Mouse (Mus musculus) neutrophil, adult 5-6 weeks (primary cell): ENCODE data around the gene Rcc2. TPM values are rescaled to one million over a fixed set of nuclear protein-coding genes. Genes with fewer than 3 reads are reported as not detected.
A peak's percentile ranks its signal among the peaks of the same experiment; 100 is the strongest.

Source experiments
- ATAC-seq: fragments of 151-379, 151-347 bp; 2 replicates; pipeline ENCODE4 v1.8.0; 2017; ENCODE audit warnings: mild to moderate bottlenecking, moderate TSS enrichment; ENCODE audit not compliant: insufficient number of reproducible peaks, poor library complexity, low FRiP score, severe bottlenecking; ENCODE audit errors: extremely low read depth
- total RNA-seq: library from RNA; stranded (forward); fragments of 200-1000 nt; gene quantifications from 2 replicates; pipeline ENCODE4 v1.2.3, GENCODE M21; 2017

Rcc2 gene
- total RNA-seq, 1 experiment from 2014 or later: 63.5 TPM

GRCm38 (mm10) chr4:140683608-140684007, 16.7 kb upstream of the Rcc2 start:
- no peak for ATAC-seq

DNA sequence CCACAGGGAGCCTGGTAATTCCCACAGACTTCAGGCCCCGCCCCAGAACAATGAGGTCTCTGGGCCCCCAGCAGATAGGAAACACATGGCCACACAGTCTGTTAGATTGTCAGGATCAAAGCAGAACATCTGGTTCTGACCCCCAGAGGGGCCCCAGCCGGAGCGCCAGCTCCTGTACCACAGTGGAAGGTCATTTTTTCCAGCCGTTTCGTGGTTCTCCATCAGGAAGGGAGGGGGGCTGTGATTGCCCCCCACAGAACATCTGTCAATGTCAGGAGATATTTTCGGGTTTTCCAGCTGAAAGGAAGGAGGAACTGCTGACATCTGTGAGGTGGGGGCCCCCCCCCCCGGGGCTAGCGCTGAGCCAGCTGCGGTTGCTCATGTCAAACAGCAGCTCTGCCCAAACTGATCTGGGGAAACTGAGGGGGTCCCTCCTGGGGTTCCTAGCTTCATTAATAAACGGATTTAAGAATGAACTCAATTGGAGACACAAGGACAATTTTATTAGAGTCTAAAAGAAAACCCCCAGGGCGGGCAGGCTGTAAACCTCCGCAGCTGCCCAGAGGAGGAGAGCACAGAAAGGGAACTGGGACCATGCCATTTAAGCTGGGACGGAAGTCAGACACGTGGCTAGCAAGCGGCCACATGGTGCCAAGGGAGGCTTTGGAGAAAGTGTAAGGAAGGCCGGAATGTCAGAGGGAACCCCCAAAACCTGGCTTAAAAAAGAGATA, 16.0 kb upstream of the Rcc2 start:
- ATAC-seq: 0 out of 2 replicates have a peak, but pooled peaks have one; percentile 20

DNA sequence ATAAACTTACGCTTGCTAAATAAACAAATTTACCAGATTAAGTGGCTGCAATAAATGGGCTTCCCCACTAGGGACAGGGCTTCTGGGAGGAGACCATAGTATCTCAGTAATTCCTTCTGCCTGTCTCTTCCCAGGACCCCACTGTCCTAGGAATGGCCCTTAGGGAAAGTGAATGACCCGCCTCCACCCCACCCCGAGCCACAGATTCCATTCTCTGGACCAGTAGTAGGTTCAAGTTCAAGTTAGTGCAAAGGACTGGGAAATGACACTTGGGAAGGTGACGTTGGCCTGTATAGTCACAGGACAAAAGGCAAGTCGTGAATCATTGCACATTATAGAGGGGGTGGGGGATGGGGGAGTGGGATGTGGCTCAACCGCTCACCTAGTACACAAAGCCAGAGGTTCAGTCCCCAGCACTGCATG, 15.4 kb upstream of the Rcc2 start:
- 0 out of 2 replicates have a peak, but pooled peaks have one; percentile 10 for ATAC-seq

DNA sequence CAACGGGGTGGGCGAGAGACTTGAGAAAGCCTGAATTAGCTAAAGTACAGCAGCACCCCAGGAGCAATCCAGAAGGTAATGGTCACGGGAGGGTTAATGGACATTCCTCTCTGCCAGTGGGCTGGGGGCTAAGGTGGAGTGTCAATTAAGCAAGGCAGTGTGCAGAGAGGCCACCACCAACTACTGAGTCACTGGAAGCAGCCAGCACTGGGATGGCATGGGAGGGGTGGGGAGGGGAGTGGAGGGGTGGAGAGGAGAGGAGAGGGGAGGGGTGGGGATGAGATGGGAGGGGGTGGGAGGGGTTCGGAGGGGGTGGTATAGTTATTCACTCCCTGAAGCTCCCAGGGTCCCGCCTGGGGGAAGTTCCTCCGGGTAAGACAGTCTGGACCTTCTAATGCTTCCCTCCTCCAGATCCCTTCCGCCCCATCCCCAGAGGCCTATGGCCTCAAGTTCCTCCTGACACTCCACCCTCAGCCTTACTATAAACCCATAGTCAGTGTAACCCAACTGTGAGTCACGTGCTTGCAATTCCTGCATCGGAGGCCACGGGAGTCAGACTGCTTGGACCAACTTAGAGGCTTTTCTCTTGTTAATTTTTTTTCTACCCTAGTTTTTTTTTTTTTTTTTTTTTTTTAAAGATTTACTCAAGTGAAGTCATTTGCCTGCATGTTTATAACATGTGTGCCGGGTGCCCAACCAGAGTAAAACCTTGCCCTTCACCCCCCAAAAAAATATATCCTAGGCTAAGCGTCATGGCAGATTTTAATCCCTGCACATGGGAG, 12.1 kb upstream of the Rcc2 start:
- no peak for ATAC-seq

GRCm38 (mm10) chr4:140688826-140689425, 11.4 kb upstream of the Rcc2 start:
- no peak for ATAC-seq

DNA sequence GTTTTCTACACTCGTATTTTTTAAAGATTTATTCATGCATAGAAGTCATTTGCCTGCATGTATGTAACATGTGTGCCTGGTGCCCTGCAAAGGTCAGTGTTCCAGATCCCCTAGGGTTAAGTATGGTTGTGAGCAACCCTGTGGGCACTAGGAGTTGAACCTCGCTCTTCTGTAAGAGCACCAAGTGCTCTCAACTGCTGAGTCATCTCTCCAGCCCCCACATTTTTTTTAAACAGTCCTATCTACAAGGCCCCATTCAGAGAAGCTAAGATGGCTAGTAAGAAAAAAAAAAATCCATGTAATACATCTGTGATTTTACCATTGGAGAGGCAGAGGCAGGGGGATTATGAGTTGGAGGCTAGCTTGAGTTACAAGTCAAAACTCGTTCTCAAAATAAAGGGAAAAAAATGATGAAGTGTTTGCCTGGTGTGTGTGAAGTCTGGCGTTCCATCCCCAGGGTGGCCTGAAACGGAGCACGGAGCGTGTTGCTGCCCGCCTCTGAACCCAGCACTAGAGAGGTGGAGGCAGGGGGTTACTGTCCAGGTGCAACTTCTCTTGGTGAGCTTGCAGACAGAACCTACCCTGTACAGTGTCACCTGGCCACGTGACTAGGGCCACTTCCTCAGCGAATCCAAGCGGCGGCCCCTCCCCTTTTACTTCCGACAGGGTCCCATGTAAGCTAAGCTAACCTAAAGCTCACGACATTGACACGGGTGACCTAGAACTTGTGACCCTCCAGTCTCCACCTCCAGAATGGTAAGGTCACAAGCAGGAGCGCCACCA, 10.3 kb upstream of the Rcc2 start:
- ATAC-seq: peak; percentile 49; the same call in 1 of the 2 replicates

DNA sequence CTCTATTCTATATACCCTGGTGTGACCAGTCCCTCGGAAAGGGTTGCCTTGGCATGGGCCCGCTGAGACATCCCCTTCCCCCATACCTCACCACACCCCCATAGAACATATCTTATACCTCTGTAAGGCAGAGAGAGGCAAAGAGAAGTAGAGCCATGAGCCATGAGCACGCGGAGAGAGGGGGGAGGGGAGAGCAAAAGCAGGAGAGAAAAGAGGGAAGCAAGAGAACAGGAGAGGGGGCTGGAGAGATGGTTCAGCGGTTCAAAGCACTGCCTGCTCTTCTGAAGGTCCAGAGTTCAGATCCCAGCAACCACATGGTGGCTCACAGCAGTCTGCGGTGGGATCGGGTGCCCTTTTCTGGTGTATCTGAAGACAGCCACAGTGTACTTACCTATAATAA, 8.9 kb upstream of the Rcc2 start:
- no peak for ATAC-seq

DNA sequence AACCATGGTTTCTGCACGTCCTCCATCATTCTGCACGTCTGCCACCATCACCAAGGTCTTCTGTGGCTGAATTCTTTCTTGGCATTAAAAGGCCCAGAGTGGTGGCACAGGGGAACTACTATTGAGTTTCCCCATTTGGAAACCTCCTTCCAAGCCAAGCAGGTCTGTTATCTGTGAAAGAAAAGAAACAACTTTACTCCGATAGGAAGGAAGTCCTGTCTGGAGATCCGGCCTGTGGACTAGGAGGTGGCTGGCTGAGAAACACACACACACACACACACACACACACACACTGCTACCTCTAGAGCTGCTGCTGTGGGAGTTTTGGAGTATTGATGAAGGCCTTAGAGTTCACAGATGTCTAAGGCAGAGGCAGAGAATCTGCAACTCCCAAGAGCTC, 6.8 kb upstream of the Rcc2 start:
- ATAC-seq: no peak

- no peak for ATAC-seq
Observed at GRCm38 (mm10) chr4:140694551-140695060, 5.7 kb upstream of the Rcc2 start.

GRCm38 (mm10) chr4:140695146-140695545, 5.2 kb upstream of the Rcc2 start:
- ATAC-seq: no peak

DNA sequence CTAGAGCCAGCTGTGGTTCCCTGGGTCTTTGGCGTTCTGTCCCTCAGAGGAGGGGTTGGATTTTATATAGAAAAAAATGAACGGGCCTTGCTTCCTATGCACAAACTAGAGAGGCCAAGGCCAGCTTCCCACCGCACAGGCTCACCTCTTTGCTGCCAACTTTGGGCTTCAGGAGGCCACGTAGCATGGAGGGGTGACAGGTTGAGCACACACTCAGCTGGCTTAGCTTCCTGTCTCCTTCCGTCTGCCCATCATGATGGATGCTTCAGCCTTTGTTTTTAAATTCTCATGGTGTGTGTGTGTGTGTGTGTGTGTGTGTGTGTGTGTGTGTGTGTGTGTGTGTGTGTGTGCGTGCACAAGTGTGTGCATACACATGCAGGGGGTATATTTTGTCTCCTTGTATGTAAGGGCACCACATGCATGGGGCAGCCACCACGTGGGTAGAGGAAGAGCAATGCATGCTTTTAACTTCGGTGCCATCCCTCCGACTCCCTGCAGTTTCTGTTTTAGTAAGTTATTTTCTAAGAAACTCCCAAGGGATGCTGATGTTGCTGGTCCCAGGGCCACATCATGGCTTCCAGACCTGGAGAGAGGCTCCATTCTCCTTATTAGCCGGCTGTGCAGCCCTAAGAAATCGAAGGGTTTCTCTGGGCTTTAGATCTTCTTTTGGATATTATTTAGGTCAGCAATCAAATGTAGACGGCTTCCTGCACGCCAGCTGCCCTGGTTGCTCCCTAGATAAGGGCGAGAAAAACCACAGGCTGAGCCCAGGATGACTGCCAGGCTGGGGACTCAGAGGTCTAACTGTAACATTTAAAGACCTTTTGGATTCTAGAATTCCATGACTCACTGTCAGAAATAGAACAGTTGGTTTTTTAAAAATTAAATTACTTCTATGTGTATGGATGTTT, 4.4 kb upstream of the Rcc2 start:
- ATAC-seq: no peak

DNA sequence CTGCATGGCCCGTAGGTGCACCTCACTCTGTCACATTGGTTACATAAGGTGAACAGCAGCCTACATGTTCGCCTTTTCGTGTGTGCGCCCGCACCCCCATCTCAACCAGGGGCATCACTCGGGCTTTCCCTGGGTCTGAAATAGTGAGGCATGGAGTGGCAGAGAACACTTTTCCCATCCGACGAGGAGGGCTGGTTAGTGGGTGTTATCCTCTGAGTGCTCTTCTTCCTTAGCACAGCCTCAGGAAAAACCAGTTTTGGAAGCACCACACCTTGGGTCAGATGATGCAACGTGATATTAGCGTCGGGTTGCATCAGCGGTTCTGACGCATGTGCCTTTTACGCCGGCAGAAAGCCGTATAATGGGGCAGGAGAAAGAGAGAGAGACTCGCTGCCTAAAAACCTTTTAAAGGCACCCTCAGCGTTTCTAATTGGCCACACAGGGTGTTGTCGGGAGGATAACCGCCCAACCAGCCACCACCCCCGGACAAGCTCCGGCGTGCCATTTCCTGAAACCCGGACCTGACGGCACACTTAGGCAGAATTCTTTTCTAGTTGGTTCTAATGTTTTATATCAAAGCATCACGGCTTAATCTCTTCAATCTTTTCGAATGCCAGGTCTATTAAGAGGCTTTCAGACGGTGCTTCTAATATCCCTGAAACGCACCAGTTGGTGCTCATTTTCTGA, 757 bp upstream of the Rcc2 start:
- peak; percentile 69 for ATAC-seq

GRCm38 (mm10) chr4:140701049-140701715, 841 bp downstream of the Rcc2 start:
- ATAC-seq: peak; percentile 23; the same call in 1 of the 2 replicates

DNA sequence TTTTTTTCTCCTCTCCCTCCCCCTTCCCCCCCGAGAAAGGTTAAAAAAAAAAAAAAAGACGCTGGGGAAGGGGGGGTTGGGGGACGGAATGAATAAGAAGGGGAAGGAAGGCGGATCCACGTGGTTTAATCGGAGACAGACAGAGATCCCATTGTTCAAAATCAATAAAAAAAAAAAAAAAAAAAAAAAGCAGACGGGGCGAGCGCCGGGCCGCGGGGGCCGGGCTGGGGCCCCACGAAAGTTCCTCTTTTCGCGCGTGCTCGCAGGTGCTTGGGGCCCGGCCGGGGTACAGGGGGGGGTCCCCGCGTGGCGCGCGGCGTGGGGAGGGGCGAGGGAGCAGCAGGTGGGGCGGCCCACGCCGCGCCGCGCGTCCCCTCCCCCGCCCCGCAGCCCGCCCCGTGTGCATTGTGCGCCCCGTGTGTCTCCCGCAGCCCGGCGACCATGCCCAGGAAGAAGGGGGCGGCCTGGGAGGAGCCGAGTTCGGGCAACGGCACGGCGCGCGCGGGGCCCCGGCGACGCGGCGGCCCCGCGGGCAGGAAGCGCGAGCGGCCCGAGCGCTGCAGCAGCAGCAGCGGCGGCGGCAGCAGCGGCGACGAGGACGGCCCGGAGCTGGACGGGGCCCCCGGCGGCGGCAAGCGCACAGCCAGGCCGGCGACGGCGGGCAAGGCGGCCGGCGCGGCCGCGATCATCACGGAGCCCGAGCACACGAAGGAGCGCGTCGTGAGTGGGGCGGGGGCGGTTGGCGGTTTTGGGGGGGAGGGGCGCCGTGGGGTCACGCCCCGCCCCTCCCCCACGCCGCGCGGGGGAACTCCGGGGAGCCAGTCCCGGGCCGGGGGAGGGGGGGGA, 1.6 kb downstream of the Rcc2 start:
- no peak for ATAC-seq

GRCm38 (mm10) chr4:140702611-140703327, 2.4 kb downstream of the Rcc2 start:
- ATAC-seq: no peak
